Mouse (Mus musculus) erythroblast, embryonic 14.5 days (primary cell): ENCODE data around the gene Nifk.

Source experiments
- GATA1 ChIP-seq: IDR thresholded peaks from 2 replicates; pipeline ENCODE4 v1.6.1; 2012; ENCODE audit warnings: low read length, inconsistent platforms, mixed read lengths
- TAL1 ChIP-seq: IDR thresholded peaks from 3 replicates; pipeline ENCODE4 v1.6.1; 2012; ENCODE audit warnings: low read length, inconsistent platforms, mixed read lengths

DNA sequence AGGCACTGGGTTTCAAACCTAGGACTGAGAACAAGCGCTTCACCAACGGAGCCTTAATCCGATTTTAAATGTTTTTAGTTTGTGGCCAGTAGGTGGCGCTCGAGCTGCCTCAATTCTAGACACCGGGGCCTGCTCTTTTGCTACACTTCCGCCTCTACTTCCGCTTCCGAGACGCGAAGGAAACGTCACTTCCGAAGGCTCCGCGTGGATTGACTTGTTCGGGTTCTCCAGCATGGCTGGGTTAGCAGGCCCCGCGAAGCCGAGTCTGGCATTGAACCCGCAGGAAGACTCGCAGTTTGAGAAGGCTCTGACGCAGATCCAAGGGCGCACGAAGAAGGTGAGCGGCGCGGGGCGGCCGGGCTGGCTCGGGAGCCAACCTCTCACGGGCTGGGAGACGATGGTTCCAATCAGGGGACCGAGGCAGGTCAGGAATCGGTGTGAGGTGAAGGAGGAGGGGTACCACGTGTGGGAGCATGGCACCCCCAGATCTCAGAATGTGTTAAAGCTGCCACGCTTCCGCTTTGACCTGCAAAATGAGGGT is at the start of gene Nifk:
- TF ChIP-seq GATA1 = no peak
- TF ChIP-seq TAL1 = no peak
